Mouse (Mus musculus) heart, postnatal 25 days (tissue): ENCODE results near the gene Sco1. TPM values are rescaled to one million over a fixed set of nuclear protein-coding genes. Genes with fewer than 3 reads are reported as not detected.

Source experiments
- DNase-seq: peaks from one replicate; pipeline ENCODE4 v3.0.0; 2022; ENCODE audit warnings: low spot score
- intact Hi-C: fragments of 180-260 bp; cut with DNase I; formaldehyde crosslinking; loops from one replicate; pipeline ENCODE4 v1.15.1; 2025
- total RNA-seq, 2 experiments: library from RNA; stranded (reverse); gene quantifications; 2 replicates each; pipeline ENCODE4 v1.2.3; 2021

The Sco1 gene
- total RNA-seq, 2 experiments from 2014 or later, result 19.0 to 19.5 TPM

DNA sequence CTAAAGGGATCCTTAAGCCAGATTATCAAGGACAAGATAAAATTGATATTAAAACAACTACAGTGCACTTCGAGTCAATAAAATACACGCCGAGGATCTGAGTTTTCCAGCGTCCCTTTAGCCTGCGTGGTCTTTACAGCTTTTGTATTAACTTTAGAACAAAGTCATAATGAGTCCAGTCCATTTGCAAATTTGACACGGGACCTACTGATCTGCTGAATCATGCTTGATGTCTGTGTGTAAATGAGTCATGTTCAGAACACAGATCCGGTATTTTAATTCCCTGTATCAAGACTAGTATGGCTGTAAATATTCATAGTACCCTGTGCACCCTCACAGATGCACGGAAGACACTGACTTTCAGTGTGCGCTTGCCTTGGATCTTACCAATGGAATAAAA, 15.6 kb upstream of the Sco1 start:
- intact Hi-C loops, result no loop called here
- DNase-seq, result no peak

DNA sequence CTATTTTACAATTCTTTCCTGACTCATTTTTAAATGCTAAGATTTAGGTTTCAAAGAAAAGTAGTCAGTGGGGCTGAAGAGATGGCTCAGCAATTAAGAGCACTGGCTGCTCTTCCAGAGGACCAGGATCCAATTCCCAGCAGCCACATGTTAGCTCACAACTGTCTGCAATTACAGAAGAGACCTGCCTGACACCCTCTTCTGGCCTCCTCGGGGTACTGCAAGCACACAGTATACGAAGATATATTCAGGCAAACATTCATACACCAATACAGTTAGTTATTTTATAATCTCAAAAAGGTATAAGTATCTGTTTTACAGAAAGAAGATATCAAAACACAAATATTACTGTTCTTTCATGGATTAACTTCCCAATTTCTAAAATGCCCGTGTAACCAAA, 12.7 kb upstream of the Sco1 start:
- DNase-seq, result no peak
- intact Hi-C loops, result no loop called here

DNA sequence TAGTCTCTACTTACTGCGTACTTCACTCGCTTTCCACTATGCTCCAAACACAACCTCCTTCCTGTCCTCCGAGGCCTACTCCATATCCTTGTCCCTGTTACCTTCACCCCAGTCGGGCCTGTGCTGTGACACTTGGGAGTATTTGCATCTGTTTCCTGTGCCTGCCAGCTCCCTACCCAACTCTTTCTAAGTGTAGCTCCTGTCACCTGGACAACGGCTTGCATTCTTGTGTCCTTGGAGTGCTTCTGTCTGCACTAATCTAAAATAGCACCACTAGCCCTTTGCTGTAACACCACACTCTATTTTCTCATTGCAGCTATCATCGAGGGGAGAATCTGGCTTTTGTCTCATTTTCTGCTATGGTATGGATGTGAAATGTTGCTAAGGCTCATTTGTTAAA, 12.0 kb upstream of the Sco1 start:
- no peak for DNase-seq

DNA sequence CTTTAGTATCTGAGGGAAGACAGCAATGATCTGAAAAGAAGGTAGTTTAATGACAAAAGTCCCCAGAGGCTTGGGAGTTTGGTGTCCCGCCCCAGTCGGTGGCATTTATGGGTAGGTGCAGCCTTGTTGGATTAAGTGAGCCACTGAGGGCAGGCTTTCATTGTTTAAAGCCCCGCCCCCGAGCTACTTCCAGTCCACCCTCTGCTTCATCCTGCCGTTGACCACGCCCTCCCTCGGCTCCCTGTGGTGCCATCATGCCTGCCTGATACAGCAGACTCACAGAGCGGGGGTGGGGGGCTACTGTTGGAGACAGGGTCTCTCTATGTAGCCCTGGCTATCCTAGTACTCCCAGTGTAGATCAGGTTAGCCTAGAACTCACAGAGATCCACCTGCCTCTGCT, 9.5 kb upstream of the Sco1 start:
- intact Hi-C loops, result no loop called here
- DNase-seq, result no peak

More for the DNA sequence above, 12.0 kb upstream of the Sco1 start:
- intact Hi-C loops, result no loop called here

DNA sequence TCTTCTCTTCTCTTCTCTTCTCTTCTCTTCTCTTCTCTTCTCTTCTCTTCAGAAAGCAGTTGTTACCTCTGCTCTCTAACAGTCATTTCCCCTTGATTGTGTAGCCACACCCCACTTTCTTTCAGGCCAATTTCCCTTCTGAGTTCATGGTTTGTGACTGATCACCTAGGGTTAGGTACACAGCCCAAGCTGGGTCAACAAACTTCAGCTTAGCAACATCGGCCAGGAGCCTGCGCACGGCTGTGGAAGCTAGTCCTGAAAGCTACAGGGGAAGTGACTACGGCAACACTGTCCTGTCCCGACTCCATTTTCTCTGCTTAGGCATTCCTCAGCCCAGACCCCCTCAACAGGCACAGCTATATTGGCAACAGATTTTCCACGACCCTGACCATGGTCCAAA, 7.5 kb upstream of the Sco1 start:
- no peak for DNase-seq
- intact Hi-C loops, result no loop called here

DNA sequence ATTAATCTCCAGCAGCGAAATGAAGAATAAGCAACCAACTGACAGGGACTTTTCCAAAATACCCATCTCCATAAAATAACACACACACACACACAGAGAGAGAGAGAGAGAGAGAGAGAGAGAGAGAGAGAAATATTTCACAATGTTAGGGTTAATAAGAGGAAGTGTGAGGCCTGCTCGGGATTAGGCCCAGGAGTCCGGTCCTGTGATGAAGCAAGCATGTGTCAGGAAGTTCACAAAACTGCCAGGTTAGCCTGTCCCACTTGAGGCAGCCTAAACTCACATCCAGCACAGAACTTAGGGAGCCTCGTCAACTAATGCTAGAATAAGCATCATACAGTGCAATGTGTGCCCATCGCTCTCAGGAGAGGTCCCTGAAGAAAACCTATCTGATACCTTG, 5.3 kb upstream of the Sco1 start:
- DNase-seq, result no peak
- intact Hi-C loops, result no loop called here

DNA sequence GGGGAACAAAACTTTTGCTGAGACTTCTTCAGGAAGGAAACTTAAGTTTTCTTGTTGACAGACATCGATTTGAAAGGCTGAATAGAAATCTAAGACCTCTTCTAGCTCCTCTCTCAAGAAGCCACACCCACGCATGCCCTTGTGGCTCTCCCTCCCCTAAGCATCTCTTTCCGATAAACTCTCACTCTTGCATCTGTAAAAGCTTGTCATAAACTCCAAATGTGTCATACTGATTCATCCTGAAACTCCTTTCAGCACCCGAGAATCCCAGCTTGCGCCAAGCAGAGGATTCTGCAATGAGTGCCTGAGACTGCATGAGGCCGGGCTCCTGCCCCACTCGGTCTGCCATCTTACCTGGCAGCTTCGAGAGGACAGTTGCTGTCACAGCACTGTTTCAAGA, 4.0 kb upstream of the Sco1 start:
- intact Hi-C loops, result no loop called here
- DNase-seq, result no peak

DNA sequence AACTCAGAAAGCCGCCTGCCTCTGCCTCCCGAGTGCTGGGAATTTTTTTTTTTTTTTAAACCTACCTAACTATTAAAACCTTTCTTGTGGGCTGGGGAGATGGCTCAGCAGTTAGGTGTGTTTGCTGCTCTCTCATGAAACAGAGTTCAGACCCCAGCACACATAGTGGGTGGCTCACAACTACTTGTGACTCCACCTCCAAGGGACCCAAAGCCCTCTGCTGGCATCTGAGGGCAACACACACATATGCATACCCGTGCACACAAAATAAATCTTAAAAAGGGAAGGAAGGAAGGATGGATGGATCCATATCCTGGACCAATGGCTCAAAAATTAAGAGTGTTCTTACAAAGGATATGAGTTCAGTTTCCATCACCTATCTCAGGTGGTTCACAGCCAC, 3.2 kb upstream of the Sco1 start:
- intact Hi-C loops, result no loop called here

DNA sequence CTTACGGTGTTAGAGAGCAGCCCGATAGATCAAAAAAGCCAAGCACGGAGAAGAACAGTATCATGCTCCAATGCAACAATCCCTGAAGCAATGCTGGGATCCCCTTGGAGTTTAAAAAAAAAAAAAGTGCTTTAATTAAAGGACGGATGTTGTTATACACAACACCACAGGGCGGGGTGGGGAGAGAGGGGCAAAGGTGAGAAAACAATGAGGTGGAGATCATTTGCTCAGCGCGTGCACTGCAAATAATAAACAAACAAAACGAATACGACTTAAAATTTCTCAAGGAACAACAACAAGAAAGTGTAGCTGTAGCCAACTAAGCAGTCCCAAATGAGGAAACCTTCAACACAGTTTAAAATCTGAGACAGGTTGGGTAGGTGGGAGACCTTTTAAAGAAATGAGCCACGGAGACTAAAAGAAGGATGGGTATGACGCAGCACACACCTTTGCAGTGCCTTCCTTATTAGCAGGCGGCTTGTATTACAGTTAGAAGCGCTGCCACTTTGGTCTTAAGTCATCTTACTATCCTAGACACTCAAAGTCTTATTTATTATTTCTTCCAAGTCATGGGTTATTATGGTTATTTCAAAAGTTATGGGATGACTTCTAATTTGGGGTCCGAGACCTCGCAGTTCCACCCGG, 672 bp upstream of the Sco1 start:
- DNase-seq, result no peak
- intact Hi-C loops, result loop anchor here (1.0 kb wide), 1 partner anchor 26 kb away; the partner anchor contains the start of gene Tmem220

More for the DNA sequence above, 3.2 kb upstream of the Sco1 start:
- no peak for DNase-seq

DNA sequence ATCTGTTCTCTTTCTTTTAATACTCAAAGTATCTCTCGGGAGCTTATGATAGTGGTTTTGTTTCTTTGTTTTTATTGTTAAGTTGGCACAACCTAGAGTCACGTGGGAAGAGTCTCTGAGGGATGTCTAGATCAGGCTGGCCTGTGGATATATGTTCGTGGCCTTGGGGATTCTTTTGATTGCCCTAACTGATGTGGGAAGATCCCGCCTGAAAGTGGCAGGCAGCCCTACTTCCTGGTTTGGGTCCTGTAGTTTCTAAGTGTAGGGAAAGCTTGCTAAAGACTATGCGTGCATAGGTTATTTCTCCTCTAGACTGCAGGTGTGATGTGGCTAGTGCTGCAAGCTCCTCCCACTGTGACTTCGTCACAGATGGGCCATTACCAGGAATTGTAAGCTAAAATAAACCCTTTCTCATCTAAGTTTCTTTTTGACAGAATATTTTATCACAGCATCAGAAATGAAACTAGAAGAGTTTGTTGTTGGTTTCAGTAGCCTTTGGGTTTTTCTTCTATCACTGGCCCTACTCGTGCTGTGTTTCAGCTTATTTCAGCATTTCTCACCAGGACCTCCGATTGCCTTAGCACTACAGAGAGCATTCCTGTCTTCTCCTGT, 2.4 kb downstream of the Sco1 start:
- intact Hi-C loops, result no loop called here
- no peak for DNase-seq

DNA sequence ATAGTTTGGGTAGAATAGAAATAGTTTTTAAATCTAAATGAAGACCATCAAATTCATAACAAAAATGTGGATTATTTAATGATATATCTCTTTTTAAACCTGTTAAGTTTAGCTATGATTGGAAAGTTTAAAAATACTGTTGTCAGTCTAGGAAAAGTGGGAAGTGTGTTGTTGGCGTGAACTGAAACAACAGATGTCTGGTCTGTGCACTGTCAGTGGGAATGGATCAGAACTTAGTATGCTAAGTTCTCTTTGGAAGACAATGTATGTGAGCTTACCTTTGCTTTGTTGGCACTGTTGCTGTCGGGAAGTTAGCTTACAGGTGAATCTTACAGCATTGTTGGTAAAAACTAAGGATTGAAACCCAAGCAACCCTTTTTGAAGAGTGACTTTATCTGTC, 8.8 kb downstream of the Sco1 start:
- no peak for DNase-seq
- intact Hi-C loops, result no loop called here

DNA sequence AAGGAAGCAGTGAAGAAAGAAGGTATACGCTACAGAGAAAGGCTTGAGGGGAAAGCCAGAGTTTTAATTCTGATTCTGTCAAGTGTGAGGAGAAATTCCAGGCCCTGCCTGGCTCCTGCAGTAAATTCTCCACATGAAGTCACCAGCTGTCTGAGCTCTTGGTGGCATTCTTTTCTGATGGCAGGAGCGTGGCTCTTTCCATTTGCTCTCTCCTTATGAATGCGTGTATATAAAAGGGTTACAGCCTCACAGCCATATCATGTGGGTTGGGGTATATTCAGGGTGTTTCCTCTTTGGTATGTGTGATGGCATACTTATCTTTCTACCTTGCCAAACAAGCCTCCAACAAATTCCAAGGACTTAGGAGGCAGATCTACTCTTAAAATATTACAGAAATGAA, 10.3 kb downstream of the Sco1 start:
- intact Hi-C loops, result no loop called here
- no peak for DNase-seq

DNA sequence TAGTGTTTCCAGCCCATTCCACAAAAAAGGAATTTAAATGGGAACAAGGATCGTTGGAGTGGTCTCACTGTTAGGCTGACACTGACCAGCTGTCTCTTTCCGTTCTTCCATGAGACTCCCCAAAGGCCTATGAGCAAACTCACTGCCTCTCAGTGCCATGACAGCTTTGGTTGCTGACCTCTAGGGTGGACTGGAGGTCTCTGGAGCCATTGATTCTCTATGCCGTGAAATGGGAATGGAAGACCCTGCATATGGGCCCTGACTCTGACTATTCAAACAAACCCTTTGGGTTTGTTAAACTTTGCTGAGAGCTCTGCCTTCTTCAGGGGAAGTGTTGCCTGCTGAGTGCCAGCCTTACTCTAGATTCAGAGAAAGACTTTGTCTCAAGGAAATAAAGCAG, 15.3 kb downstream of the Sco1 start:
- no peak for DNase-seq

DNA sequence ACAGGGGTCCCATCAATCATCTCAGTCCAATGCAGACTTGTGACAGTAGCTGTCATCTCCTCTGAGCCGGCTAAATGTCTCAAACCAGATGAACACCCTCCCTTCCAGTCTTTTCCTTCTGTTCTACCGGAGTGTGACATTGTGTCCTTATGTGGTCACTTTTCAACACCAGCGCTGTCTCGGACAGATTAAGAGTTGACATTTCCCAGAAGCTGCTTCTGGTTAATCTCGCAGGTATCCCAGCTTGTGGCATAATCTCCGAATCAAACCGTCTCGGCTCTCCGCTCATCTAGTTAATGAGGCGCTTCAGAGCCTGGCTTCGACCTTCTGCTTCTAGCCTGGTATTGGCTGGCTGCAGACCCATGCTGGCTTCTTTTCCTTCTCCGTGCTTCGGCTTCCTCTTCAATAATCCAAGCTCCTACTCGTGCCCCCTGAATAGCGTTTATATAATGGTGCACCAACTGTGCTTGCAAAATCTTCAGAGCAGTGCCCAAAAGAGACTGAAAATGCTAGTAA, 20.2 kb downstream of the Sco1 start:
- DNase-seq, result no peak
- intact Hi-C loops, result no loop called here

More for the DNA sequence above, 15.3 kb downstream of the Sco1 start:
- intact Hi-C loops, result no loop called here

DNA sequence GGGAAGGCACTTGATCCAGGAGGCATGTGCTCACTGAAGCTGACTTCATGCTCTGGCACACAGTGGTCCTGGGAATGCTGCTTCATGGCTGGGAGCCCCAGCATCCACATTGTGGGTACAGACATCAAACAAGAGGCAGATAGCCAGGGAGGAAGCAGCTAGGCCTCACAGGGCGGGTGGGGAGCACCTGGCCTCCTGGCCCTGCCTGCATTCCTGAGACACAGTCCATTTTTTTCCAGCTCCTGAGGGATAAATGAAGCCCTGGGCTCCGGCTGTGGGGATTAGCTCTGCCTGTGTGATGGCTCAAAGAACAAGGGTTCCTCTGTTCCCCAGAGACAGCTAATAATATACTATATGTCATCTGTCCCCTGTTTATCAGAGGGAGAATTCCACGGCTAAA, 22.6 kb downstream of the Sco1 start:
- no peak for DNase-seq
- intact Hi-C loops, result no loop called here

DNA sequence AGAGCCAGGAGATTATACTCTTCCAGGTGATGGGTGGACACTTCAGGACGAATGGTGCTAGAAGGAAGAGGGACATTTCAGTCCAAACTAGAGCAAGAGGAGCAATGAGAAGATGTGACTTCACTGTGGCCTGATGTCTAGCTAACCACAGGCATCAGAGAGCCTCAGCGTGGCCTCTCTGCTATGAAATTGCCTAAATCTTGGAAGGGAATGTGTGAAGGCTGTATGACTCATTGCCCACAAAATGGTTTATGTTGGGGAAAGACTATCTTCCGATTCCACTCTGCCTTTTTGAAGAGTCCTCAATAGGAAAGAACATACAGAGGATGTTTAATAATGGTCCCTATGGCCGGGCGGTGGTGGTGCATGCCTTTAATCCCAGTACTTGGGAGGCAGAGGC, 24.3 kb downstream of the Sco1 start:
- intact Hi-C loops, result no loop called here
- no peak for DNase-seq

DNA sequence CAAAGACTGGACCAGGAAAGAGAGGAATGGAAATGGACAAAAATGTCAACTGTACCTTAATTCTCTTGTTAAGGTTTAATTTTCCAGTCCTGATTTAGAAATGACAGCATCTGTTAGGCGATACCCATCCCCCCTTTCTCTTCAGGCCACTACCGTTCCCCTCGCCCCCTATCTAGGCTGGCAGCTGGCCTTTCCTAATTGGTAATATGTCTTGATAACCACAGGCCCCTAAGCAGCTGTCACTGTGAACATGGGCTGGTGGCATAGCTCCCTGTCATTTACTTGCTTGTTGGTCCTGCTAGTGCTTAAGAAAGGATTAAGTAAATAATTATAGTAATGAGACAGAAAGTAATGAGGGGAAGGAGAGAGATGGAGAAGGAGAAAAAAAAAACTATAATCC, 25.0 kb downstream of the Sco1 start:
- DNase-seq, result no peak
- intact Hi-C loops, result no loop called here

DNA sequence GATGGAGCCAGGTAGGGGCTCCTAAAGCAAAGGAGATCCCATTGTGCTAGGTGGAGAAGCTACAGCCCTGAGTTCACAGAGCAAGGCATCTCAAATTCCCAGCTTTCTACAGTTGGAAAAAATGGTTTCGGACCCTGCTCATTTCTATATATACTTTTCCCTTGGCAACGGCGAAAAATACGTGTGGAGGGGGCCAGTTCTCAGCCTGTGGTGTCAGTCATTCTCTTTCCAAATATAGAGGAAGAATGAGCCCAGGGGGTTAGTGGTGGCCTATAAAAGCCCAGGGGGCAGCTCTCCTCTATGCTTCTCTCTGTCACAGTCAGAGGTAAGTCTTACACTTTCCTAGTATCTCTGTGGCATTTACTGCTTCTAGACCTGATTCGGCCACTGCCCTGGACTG, 25.5 kb downstream of the Sco1 start, which contains the start of gene Myh3:
TSS of gene Myh3 (plus strand) at position 301 of the 400 bp plus-strand sequence.
- intact Hi-C loops, result no loop called here
- DNase-seq, result no peak

DNA sequence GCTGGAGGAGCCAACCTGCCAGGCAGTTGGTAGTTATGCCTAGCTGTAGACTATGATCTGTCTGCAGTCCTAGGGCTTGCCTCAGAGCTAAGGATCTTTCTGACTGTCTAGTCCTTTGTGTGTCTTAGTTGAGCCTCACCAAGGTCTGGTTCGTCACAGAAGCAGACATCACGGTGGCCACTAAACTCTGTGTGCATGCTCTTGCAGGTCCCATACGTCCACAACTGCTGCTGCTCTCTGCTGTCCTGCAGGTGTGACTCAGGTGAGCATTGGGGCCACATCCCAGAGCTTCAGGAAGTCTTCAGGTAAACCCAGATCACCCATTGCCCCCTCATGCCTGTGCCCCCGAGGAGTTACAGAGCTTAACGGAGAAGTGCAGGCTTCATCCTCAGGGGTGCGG, 26.4 kb downstream of the Sco1 start:
- no peak for DNase-seq
- intact Hi-C loops, result no loop called here

DNA sequence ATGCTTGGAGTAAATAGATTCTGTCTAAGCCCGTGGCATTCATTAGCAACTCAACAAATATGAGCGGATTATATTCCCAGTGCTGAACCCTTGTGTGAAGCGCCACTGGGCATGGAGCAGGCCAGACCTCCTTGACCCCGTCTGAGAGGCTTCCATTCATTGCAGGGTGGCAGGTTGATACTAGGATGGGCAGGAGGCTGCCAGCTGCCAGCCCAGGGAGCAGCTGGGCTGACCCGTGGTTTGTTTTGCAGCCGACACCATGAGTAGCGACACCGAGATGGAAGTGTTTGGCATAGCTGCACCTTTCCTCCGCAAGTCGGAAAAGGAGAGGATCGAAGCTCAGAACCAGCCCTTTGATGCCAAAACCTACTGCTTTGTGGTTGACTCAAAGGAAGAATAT, 27.3 kb downstream of the Sco1 start:
- intact Hi-C loops, result no loop called here

DNA sequence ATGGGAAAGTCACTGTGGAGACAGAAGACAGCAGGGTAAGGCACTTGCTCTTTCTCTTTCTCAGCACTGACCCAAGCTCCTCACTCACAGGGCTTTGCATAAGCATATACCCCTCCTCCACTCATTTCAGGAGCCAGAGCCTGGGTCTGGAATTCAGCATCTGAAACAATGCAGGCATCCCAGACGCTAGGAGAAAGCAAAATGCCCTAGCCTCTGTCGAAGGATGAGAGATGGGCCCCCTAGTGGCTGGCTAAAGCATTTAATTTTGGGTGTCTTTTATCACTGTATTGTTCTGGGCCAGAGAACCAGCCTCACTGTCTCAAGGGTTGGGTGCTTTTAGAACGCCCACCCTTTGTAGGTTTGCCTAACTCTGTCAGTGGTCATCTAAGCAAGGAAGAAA, 27.7 kb downstream of the Sco1 start:
- no peak for DNase-seq
- intact Hi-C loops, result no loop called here

More for the DNA sequence above, 27.3 kb downstream of the Sco1 start:
- DNase-seq, result no peak

DNA sequence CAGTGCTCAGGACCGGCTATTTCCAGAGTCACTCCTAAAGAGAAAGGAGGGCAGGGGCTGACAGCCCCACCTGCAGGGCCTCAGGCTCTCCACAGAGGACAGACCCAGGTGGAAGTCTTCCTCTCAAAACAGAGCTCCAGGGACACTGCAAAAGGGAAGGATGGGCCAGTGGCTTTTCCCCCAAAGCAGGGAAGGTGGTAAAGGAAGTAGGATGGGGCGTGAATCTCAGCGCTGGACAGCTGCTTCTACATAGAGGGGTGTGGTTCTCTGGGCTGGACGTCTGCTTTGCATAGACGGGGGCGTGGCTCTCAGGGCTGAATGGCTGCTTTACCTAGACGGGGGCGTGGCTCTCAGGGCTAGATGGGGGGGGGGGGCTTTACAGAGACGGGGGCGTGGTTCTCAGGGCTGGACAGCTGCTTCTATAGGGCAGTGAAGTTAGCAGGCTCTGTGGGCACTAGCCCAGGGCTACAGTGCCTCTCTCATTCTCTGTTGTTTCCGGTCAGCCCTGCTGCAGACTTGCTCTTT, 28.7 kb downstream of the Sco1 start:
- intact Hi-C loops, result no loop called here
- DNase-seq, result no peak
